Mouse (Mus musculus): Measurements from ENCODE around the gene Cntd1. TPM values are rescaled to one million over a fixed set of nuclear protein-coding genes. Genes with fewer than 3 reads are reported as not detected.
"Not testable (repeated sequence)": the region's sequence is repeated elsewhere in the genome, so short reads cannot be mapped to it uniquely, and the experiment has no call there.

The Cntd1 gene
- total RNA-seq, 2 experiments from 2014 or later = 0.37 to 0.56 TPM

GRCm38 (mm10) chr11:101282896-101283295, 4.1 kb downstream of the Cntd1 start:
- DNase-seq (ENCODE audit: low spot score in 2 of 2) = no peak

DNA sequence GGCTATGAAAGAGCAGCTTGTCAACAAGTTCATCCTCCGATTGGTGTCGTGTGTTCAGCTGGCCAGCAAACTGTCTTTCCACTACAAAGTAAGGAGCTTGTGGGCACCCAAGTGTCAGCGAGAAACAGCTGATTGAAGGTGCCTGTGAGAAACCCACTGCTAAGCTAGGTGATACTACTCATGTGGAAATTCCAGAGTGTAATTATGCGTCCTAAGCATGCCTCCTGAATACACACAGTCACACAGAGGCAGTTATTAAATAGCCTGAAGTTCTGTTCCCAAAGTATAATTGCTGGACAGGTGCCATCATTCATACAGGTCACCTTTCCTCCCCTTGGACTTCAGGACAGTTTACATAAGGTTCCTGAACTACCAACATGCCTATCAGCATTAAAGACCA, 5.0 kb downstream of the Cntd1 start:
- no peak for DNase-seq (ENCODE audit: low spot score in 2 of 2)

DNA sequence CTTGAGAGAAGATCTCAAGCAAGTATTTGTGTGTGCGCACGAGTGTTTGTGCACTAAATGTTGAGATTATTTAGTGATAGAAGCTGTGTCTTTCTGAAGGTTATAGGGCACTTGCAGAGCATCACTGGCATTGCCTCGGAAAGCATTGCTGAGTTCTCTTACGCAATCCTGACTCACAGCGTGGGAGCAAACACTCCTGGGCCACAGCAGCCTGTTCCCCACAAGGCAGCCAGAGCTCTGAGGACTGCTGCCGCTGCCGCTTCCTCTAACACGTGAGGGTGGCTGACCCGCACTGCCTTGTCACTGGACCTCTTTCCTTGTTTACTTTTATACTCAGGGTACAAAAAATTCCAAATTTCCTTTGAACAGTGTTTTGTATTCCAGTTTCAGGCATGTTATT, 8.5 kb downstream of the Cntd1 start:
- no peak for DNase-seq (ENCODE audit: low spot score in 2 of 2)

- DNase-seq (ENCODE audit: low spot score in 2 of 2) = no peak
Measured at GRCm38 (mm10) chr11:101291231-101291630, 12.4 kb downstream of the Cntd1 start.

- no peak for DNase-seq (ENCODE audit: low spot score in 2 of 2)
Measured at GRCm38 (mm10) chr11:101295191-101295590, 16.4 kb downstream of the Cntd1 start.

DNA sequence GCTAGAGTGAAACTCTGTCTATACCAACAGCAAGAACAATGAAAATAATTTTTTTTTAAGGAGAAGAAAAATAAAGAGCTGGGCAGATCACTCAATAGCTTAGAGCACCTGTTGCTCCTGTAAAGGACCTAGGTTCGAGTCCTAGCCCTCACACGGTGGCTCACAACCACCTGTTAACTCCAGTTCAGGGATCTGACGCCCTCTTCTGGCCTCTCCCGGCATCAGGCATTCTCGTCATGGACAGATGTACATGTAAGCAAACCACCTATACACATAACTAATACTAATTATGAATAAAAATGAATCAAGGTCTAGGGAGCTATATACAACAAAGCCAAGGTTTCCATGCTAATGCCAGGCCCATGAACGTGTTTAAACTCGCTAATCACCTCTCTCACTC, 22.1 kb downstream of the Cntd1 start:
- DNase-seq (ENCODE audit: low spot score in 2 of 2) = no peak

DNA sequence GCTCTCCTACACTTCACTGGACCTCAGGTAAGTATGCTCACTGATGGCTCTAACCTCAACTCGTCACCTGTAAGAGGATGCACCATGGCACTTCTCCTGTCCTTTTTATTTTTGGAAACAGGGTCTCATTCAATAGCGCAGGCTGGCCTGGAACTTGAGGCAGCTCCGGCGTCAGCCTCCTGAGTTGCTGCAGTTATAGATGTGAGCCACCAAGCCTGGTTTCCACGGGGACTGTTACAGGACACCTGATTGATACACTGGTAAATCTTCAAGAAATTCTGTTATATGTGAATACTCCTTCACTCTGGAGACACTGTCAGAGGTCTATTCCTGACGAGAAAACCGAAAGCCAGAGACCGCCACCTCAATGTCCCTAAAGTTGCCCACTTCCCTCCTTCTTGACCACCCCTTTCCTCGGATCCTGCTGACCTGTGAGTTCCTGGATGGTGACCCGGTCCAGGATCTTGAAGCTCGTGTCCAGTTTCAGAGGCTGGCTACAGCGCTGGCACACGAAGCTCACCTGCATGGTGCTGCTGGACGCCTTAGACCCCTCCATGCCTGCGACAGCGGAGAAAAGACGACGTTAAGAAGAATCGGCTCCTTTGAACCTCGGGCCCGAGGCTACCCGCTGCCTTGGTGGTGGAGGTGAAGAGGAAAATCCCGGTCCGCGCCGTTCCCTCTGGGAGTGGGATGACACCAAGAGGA, 22.6 kb downstream of the Cntd1 start:
- no peak for DNase-seq (ENCODE audit: low spot score in 2 of 2)

- peak; percentile 99 for DNase-seq (ENCODE audit: low spot score in 2 of 2)
Measured at GRCm38 (mm10) chr11:101302004-101302798, 23.4 kb downstream of the Cntd1 start, which contains the start of gene Becn1. Becn1 (minus strand) TSS chr11:101302286.

DNA sequence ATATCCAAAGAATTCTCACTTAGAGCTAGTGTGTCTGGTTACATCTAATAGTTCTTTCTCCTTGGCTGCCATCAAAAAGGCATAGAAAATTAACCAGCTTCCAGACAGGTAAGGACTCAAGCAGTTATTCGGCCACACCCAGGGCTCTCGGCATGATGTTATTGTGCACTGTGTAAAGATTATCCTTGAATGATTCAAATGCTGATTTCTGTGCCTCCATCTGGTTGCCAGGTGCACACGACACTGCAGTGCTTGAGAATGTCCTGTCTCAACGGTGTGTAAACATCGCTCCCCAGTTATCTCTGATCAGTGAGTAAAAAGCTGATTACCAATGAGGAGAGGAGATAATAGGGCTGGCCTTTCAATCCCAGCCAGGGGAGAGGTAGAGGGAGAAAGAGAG, 28.9 kb downstream of the Cntd1 start:
- no peak for DNase-seq (ENCODE audit: low spot score in 2 of 2)

DNA sequence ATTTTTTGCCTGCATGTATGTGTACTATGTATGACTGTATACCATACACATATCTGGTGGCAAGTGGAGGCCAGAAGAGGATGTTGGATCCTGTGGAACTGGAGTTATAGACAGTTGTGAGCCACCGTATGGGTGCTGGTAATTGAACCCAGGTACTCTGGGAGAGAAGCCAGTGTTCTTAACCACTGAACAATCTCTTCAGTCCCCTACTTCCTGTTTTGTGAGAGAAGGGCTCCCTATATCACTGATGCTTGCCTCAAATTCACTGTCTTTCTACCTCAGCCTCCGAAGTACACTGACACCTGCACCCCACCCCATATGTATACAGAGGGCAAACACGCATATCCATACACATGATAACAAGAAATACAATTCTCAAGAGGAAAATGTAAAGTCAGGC, 32.3 kb downstream of the Cntd1 start:
- DNase-seq (ENCODE audit: low spot score in 2 of 2) = no peak

GRCm38 (mm10) chr11:101312150-101312549, 33.3 kb downstream of the Cntd1 start:
- no peak for DNase-seq (ENCODE audit: low spot score in 2 of 2)

- no peak for DNase-seq (ENCODE audit: low spot score in 2 of 2)
Measured at GRCm38 (mm10) chr11:101314567-101314966, 35.8 kb downstream of the Cntd1 start.

- no peak for DNase-seq (ENCODE audit: low spot score in 2 of 2)
Measured at GRCm38 (mm10) chr11:101315082-101315650, 36.4 kb downstream of the Cntd1 start.

- DNase-seq (ENCODE audit: low spot score in 2 of 2) = peak; percentile 93
Measured at GRCm38 (mm10) chr11:101315665-101316500, 37.1 kb downstream of the Cntd1 start, which contains the start of gene Psme3. Psme3 (plus strand) TSS chr11:101316213.

DNA sequence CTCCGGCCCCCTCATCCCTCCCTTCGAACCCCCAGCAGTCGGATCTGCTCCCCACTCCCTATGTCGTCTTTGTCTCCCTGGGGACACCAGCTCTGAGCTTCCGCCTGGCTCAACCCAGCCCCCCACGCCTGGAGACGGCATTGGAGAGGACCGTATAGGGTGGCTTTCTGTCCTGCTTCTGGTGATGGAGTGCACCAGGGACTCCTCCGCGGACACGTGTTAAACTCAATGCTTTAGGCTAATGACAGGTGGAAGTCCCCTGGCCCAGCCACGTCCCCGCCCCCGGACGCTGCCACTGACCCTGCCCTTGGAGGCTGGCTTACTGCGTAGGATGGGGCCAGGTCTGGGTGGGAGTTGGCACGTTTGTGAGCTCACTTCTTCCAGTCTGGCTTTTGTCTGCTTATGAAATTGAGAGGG, 37.7 kb downstream of the Cntd1 start:
- no peak for DNase-seq (ENCODE audit: low spot score in 2 of 2)

DNA sequence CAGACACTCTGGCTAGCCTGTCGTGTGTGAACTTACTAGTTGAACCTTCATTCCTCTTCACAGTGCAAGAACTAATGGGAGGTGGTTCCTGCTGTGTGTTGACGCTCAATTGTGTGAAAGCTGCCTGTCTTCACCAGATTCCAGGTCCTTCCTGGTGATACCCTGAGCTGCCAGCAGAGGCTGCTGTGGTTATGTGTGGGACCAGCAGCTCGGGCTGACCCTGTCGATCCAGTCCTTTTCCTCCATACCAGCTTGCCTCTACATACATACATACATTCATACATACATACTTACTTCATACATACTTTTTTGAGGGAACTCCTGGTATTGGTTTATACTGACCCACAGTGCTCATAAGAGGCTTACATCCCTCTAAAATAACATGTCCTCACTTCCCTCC, 44.8 kb downstream of the Cntd1 start:
- DNase-seq (ENCODE audit: low spot score in 2 of 2) = peak; percentile 80 to 84

DNA sequence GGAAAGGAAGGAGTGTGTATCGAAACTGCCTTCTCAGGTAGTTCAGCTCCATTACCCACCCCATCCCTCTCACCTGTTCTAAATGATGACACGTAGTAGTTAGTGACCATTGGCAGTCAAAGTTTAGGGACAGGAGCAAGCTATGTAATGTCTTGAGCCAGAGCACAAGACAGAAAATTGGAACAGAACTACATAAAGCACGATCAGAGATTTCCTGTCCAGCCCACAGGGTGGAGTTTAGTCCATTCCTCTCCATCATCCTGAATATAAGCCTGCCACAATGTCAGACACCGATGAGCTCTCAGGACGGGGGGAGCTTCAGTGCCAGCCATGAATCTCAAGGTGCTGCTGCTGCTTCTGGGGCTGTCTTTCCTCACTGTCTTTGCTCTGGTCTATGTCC, 46.0 kb downstream of the Cntd1 start, which contains the start of gene Aoc2:
Gene Aoc2, plus strand, starts transcription at position 301 of the 400 bp plus-strand sequence.
- DNase-seq (ENCODE audit: low spot score in 2 of 2) = no peak

- DNase-seq (ENCODE audit: low spot score in 2 of 2) = not testable (repeated sequence)
Measured at GRCm38 (mm10) chr11:101325201-101325600, 46.4 kb downstream of the Cntd1 start.

- no peak for DNase-seq (ENCODE audit: low spot score in 2 of 2)
Measured at GRCm38 (mm10) chr11:101326147-101326546, 47.3 kb downstream of the Cntd1 start.

DNA sequence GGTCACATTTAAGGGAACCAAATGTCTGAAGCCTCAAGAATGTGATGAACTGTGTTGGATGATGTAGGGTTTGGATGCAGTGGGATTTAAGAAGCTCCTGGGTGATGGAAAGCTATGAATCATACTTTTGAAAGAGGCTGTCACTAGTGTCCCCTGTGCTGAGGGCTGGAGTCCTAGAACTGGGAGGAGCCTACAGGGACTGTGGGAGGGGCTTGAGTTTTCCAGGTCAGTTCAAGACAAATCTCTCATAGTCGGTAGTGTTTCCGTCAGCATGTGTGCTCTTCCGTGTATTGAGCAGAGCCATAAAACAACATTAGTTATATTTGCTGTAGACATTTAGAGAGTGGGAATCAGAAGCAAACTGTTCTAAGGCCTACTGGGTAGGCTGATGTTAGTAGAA, 48.5 kb downstream of the Cntd1 start:
- no peak for DNase-seq (ENCODE audit: low spot score in 2 of 2)
